Mouse (Mus musculus): ENCODE results near the gene Adcy1. TPM values are rescaled to one million over a fixed set of nuclear protein-coding genes. Genes with fewer than 3 reads are reported as not detected.

The Adcy1 gene
- total and polyA plus RNA-seq, 3 experiments: 1.2 to 2.3 (median 1.6) TPM

DNA sequence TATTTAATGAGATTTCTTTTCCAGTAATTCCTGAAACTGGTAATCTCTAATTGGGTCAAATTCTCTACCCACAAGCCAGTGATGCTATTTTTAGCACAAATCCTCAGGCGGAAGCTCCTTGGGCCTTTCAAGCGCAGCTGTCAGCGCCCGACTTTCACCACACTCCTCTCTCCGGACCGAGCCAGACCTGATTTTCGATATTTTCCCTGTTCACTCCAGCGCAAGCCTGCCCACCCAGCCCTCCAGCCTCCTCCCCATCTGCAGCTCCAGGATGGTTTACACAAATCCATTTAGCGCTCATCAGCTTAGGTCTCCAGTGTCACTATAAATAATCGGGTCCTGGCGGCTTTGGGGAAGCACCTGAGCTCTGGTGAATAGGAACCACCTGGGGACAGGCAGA, 7.2 kb upstream of the Adcy1 start:
- no peak for TF ChIP-seq POLR2A (IDR thresholded peaks at IDR 0.05; ENCODE audit: insufficient read depth, low read depth, low read length)
- TF ChIP-seq EP300 (IDR thresholded peaks at IDR 0.05; ENCODE audit: insufficient read depth, low read depth, low read length): no peak
- no peak for TF ChIP-seq CTCF (IDR thresholded peaks at IDR 0.05)
- Histone ChIP-seq H3K4me1 (ENCODE audit: control insufficient read depth, insufficient read depth, low read length) (no peaks in the 10 kb centered on the region), H3K27me3 (ENCODE audit: control insufficient read depth, insufficient read depth, low read length) (no peaks in the 10 kb centered on the region), H3K36me3 (ENCODE audit: control insufficient read depth, insufficient read depth, low read length) (no peaks in the 10 kb centered on the region), H3K4me3 (peak overlapping the region; percentile 26; the same call in 1 of the 2 replicates), H3K27ac (peak overlapping the region; percentile 76), H3K79me2 (replicated peaks; ENCODE audit: control insufficient read depth, insufficient read depth, low read length) (no peaks in the 10 kb centered on the region), H3K9ac (ENCODE audit: low read depth, low read length) (no peak overlapping the region)
- DNase-seq: peak in 1 of 2 experiments; percentile 35
- 3% methylated on average over 11 of the region's 11 CpGs for WGBS
- intact Hi-C loops (cut with DNase I): no loop called here

GRCm38 (mm10) chr11:7057781-7058180, 5.5 kb upstream of the Adcy1 start:
- Histone ChIP-seq H3K27me3 (ENCODE audit: control insufficient read depth, insufficient read depth, low read length) (no peaks in the 10 kb centered on the region), H3K9ac (ENCODE audit: low read depth, low read length) (no peak overlapping the region), H3K36me3 (ENCODE audit: control insufficient read depth, insufficient read depth, low read length) (no peaks in the 10 kb centered on the region), H3K4me1 (ENCODE audit: control insufficient read depth, insufficient read depth, low read length) (no peaks in the 10 kb centered on the region), H3K4me3 (no peak overlapping the region), H3K27ac (no peak overlapping the region), H3K79me2 (replicated peaks; ENCODE audit: control insufficient read depth, insufficient read depth, low read length) (no peaks in the 10 kb centered on the region)
- WGBS: 73% methylated on average over 7 of the region's 7 CpGs
- TF ChIP-seq EP300 (IDR thresholded peaks at IDR 0.05; ENCODE audit: insufficient read depth, low read depth, low read length) (no peak), CTCF (IDR thresholded peaks at IDR 0.05) (no peak), POLR2A (IDR thresholded peaks at IDR 0.05; ENCODE audit: insufficient read depth, low read depth, low read length) (no peak)
- DNase-seq: no peak
- intact Hi-C loops (cut with DNase I): no loop called here

- no peaks in the 10 kb centered on the region for H3K36me3 ChIP-seq (ENCODE audit: control insufficient read depth, insufficient read depth, low read length)
- no peaks in the 10 kb centered on the region for H3K4me1 ChIP-seq (ENCODE audit: control insufficient read depth, insufficient read depth, low read length)
- DNase-seq: no peak
- TF ChIP-seq EP300 (IDR thresholded peaks at IDR 0.05; ENCODE audit: insufficient read depth, low read depth, low read length) (no peak), CTCF (IDR thresholded peaks at IDR 0.05) (no peak), POLR2A (IDR thresholded peaks at IDR 0.05; ENCODE audit: insufficient read depth, low read depth, low read length) (no peak)
- no peaks in the 10 kb centered on the region for H3K79me2 ChIP-seq (replicated peaks; ENCODE audit: control insufficient read depth, insufficient read depth, low read length)
- H3K27me3 ChIP-seq (ENCODE audit: control insufficient read depth, insufficient read depth, low read length): 0 out of 2 replicates have a peak, but pooled peaks cover 2% of the 10 kb centered on the region
- no peak overlapping the region for H3K9ac ChIP-seq (ENCODE audit: low read depth, low read length)
- intact Hi-C loops (cut with DNase I): no loop called here
- 44% methylated on average over 6 of the region's 6 CpGs for WGBS
- no peak overlapping the region for H3K4me3 ChIP-seq
- H3K27ac ChIP-seq: no peak overlapping the region
Observed at GRCm38 (mm10) chr11:7061961-7062360, 1.3 kb upstream of the Adcy1 start.

DNA sequence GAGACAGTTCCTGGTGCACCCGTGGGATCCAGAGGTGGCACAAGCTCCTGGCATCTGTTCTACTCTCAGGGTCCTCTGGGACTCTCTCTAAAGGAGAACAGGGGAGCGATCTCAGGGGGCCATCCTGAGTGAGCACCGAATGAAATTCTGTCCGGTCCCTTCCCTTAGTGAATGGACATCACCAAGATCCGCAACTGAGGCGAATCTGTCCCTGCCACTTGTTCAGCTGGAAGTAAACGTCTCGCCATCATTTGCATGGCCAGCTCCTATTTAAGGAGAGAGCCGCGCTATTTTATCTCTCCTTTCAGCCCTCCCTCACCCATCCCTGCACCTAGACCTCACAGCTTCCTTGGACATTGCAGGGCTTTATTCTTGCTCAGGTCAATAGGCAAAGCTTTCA, 723 bp upstream of the Adcy1 start:
- Histone ChIP-seq H3K4me3 (no peak overlapping the region), H3K4me1 (ENCODE audit: control insufficient read depth, insufficient read depth, low read length) (no peaks in the 10 kb centered on the region), H3K9ac (ENCODE audit: low read depth, low read length) (no peak overlapping the region), H3K27ac (no peak overlapping the region), H3K36me3 (ENCODE audit: control insufficient read depth, insufficient read depth, low read length) (no peaks in the 10 kb centered on the region), H3K79me2 (replicated peaks; ENCODE audit: control insufficient read depth, insufficient read depth, low read length) (no peaks in the 10 kb centered on the region), H3K27me3 (ENCODE audit: control insufficient read depth, insufficient read depth, low read length) (0 out of 2 replicates have a peak, but pooled peaks cover 2% of the 10 kb centered on the region)
- DNase-seq: no peak
- TF ChIP-seq POLR2A (IDR thresholded peaks at IDR 0.05; ENCODE audit: insufficient read depth, low read depth, low read length) (no peak), EP300 (IDR thresholded peaks at IDR 0.05; ENCODE audit: insufficient read depth, low read depth, low read length) (no peak), CTCF (IDR thresholded peaks at IDR 0.05) (no peak)
- intact Hi-C loops (cut with DNase I): no loop called here
- 21% methylated on average over 10 of the region's 10 CpGs for WGBS

DNA sequence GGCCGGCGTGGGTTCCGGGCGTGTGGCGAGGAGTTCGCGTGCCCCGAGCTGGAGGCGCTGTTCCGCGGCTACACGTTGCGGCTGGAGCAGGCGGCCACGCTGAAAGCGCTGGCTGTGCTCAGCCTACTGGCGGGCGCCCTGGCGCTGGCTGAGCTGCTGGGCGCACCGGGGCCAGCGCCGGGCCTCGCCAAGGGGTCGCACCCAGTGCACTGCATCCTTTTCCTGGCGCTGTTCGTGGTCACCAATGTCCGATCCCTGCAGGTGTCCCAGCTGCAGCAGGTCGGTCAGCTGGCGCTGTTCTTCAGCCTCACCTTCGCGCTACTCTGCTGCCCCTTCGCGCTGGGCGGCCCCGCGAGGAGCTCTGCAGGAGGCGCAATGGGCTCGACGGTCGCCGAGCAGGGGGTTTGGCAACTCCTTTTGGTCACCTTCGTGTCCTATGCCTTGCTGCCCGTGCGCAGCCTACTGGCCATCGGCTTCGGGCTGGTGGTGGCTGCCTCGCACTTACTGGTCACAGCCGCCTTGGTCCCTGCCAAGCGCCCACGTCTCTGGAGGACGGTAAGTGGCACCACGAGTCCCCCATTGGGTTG, 485 bp downstream of the Adcy1 start:
- 1% methylated on average over 53 of the region's 53 CpGs for WGBS
- peak; percentile 30 to 31 for DNase-seq
- no peaks in the 10 kb centered on the region for H3K4me1 ChIP-seq (ENCODE audit: control insufficient read depth, insufficient read depth, low read length)
- H3K27me3 ChIP-seq (ENCODE audit: control insufficient read depth, insufficient read depth, low read length): 0 out of 2 replicates have a peak, but pooled peaks cover 2% of the 10 kb centered on the region
- no peak for TF ChIP-seq EP300 (IDR thresholded peaks at IDR 0.05; ENCODE audit: insufficient read depth, low read depth, low read length)
- no peak for TF ChIP-seq CTCF (IDR thresholded peaks at IDR 0.05)
- TF ChIP-seq POLR2A (IDR thresholded peaks at IDR 0.05; ENCODE audit: insufficient read depth, low read depth, low read length): no peak
- no peaks in the 10 kb centered on the region for H3K36me3 ChIP-seq (ENCODE audit: control insufficient read depth, insufficient read depth, low read length)
- H3K27ac ChIP-seq: no peak overlapping the region
- H3K79me2 ChIP-seq (replicated peaks; ENCODE audit: control insufficient read depth, insufficient read depth, low read length): no peaks in the 10 kb centered on the region
- 0 out of 2 replicates have a peak overlapping the region, but pooled peaks have one; percentile 31 for H3K9ac ChIP-seq (ENCODE audit: low read depth, low read length)
- peak overlapping the region; percentile 36 for H3K4me3 ChIP-seq
- intact Hi-C loops (cut with DNase I): no loop called here

- Histone ChIP-seq H3K9ac (ENCODE audit: low read depth, low read length) (no peak overlapping the region), H3K4me1 (ENCODE audit: control insufficient read depth, insufficient read depth, low read length) (no peaks in the 10 kb centered on the region), H3K27me3 (ENCODE audit: control insufficient read depth, insufficient read depth, low read length) (0 out of 2 replicates have a peak, but pooled peaks cover 2% of the 10 kb centered on the region), H3K4me3 (no peak overlapping the region), H3K27ac (no peak overlapping the region), H3K36me3 (ENCODE audit: control insufficient read depth, insufficient read depth, low read length) (no peaks in the 10 kb centered on the region), H3K79me2 (replicated peaks; ENCODE audit: control insufficient read depth, insufficient read depth, low read length) (no peaks in the 10 kb centered on the region)
- intact Hi-C loops (cut with DNase I): no loop called here
- no peak for DNase-seq
- WGBS: 8% methylated on average over 26 of the region's 26 CpGs
- TF ChIP-seq POLR2A (IDR thresholded peaks at IDR 0.05; ENCODE audit: insufficient read depth, low read depth, low read length): no peak
- no peak for TF ChIP-seq CTCF (IDR thresholded peaks at IDR 0.05)
- no peak for TF ChIP-seq EP300 (IDR thresholded peaks at IDR 0.05; ENCODE audit: insufficient read depth, low read depth, low read length)
Observed at GRCm38 (mm10) chr11:7064484-7065185, 1.3 kb downstream of the Adcy1 start.

Data from heart, adult 2 months (tissue).